Mouse (Mus musculus): ENCODE results near the gene Sars.

Sars gene

DNA sequence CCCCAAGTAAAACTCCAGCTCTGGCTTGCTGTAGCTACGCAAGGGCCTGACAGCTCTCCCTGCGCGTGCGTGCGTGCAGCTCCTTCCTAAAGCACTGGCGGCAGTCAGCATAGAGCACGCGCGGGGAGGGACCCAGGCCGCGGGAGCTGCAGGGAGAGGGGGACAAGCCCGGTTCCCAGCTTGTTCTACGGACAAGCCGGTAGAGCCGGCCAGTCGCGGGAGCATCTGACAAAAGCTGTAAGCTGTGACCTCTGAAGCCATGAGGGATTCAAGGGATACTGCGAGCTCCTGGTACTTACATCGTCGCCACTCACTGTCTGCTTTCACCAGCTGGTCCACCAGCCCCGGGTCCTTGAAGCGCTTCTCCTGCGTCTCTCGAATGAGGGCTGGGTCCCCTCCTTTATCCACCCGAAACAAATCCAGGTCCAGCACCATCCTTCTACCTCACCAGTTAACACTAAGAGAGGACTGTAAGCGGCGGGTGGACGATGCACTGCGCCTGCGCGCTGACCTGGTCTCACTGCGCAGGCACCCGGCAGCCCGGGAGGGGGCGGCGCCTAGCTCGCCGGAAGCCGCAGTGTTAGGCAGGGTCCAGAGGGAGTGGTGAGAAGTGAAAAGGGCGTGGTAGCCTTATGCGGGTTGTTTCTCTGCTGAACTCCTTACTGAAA, at the start of gene Sars:
Gene Sars (minus strand): TSS at position 512 of the 668 bp plus-strand sequence.
- in situ Hi-C loops (cut with MseI, MboI), result no loop called here

DNA sequence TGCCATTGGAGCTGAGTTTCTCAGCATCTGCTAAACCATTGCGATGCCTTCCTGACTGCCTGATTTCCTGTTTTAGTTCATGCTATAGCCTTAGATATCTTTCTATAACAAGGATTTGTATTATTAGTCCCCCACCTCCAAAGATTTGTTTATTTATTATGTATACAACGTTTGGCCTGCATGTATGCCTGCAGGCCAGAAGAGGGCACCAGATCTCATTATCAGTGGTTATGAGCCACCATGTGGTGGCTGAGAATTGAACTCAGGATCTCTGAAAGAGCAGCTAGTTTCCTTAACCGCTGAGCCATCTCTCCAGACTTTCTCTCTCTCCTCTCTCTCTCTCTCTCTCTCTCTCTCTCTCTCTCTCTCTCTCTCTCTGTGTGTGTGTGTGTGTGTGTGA, 45.0 kb upstream of the Sars start:
- in situ Hi-C loops (cut with MseI, MboI), result no loop called here

DNA sequence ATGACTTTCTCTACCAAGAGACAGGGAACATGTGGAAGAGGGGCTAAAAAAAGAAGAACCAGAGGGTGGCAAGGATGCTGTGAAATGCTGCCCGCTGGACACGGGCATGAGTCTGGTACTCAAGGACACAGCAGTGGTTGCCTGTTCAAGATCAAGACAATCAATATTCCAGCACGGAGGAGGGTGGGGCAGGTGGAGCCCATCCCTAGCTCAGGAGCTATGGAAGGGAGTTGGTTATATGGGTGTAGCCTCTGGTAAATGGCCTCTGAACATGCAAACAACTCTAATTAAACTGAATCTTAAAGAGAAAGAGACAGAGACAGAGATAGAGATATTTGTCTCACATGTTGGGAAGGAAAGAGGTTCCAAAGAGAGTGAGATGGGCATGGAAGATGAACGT, 39.7 kb upstream of the Sars start:
- in situ Hi-C loops (cut with MseI, MboI), result no loop called here

- in situ Hi-C loops (cut with MseI, MboI), result no loop called here
Measured at GRCm38 (mm10) chr3:108478800-108479199, 33.8 kb upstream of the Sars start.

GRCm38 (mm10) chr3:108476761-108477619, 32.0 kb upstream of the Sars start:
- in situ Hi-C loops (cut with MseI, MboI), result no loop called here

- in situ Hi-C loops (cut with MseI, MboI), result no loop called here
Measured at GRCm38 (mm10) chr3:108475496-108475895, 30.5 kb upstream of the Sars start.

DNA sequence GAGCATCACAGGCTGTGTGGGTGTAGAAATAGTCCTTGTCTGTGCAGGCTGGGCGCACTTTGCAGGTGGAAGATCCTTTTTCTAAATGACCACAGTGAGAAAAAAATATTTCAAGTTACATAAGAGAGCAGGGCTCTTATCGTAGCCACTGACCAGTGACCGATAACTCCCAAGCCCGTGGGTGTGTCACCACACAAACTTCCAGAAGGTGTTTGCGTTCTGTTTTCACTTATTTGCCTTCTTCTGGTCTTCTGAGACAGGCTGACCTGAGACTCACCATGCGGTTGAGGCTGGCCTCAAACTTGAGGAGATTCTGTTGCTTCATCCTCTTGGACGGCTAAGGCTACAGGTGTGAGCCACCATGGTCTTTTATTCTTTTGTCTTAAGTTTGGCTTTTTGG, 30.0 kb upstream of the Sars start:
- in situ Hi-C loops (cut with MseI, MboI), result no loop called here

- in situ Hi-C loops (cut with MseI, MboI), result no loop called here
Measured at GRCm38 (mm10) chr3:108467760-108468159, 22.8 kb upstream of the Sars start.

DNA sequence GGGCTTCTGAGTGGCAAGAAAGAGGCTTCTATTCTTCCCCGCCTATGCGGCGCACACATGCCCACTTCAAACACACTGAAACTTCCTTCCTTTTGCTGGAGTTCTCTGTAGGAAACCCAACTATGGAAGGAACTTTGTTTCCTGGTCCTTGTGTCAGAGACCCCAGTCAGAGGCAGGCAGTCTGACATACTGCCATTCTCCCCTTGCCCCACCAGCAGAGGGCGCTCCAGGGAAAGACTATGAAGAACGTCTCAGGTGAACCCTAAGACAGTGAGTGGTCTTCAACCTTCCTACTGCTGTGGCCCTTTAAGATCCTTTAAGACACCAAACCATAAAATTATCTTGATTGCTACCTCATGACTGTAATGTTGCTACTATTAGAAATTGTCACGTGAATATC, 21.4 kb upstream of the Sars start:
- in situ Hi-C loops (cut with MseI, MboI), result no loop called here

DNA sequence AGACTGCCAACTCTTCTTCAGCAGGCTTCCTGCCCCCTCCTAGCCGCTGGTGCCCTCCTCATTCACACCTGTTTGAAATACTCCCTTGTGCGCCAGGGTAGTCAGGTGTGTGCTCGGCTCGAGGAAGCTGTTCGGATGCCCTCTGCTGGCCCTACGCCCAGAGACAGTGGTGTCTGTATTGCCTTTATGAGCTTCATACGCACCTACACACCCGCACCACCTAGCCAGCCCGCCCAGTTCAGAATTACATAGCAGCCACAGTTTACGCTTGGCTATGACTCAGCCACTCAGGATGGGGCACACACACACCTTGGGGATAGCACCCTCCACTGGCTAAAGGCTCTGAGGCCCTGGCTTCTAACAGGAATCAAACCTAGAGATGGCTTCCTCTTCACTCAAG, 13.9 kb upstream of the Sars start:
- in situ Hi-C loops (cut with MseI, MboI), result no loop called here

- in situ Hi-C loops (cut with MseI, MboI), result no loop called here
Measured at GRCm38 (mm10) chr3:108458380-108458779, 13.4 kb upstream of the Sars start.

GRCm38 (mm10) chr3:108454172-108454571, 9.2 kb upstream of the Sars start:
- in situ Hi-C loops (cut with MseI, MboI), result no loop called here

DNA sequence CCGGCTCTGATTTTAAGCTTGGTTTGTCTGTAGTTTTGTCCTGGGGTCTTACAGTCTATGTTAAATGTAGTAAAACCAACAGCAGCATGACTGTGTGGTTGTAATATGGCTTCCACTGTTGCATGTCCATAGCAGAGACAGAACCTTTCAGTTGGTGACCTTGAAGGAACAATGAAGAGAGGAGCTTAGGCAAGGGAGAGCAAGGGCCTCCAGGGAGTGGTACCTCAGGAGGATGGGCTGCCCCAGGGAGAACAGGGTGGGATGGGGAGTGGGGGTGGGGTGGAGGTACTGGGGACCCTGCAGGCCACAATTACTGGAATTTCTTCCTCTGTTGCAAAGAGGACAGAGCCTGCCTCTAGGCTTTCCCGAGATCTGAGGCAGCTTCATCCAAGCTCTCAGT, 7.0 kb upstream of the Sars start:
- in situ Hi-C loops (cut with MseI, MboI), result no loop called here

DNA sequence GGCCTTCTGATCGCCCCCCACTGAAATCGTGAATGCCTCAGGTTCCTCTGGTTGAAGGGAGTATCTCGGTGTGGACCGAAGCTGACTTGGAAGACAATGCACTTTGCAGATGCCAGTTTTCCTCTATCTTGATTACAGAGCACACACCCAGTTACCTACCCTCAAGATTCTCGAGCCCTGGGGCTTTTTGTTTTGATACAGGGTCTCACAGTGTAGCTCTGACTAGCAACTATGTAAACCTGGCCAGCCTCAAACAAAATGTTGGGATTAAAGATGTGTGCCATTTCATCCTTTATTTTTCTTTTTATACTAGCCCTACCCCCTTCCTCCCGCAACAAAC, 327 bp upstream of the Sars start:
- in situ Hi-C loops (cut with MseI, MboI), result no loop called here

DNA sequence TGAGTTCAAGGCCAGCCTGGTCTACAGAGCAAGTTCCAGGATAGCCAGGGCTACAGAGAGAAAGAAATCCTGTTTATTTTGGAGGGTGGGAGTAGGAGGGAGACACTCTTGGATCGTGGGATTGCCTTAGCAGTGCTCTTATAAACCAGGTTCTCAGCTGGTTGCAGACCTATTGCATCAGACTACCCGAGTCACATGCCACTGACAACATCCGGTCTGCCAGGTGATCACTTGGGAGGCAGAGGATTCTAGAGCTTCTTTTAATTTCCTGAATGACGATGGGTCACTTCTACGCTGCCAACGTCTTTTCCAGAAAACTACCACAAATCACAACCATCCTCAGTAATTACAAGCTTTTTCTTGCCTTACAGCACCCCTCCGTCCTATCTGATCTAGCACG, 980 bp downstream of the Sars start:
- in situ Hi-C loops (cut with MseI, MboI), result no loop called here

GRCm38 (mm10) chr3:108436380-108436714, 8.7 kb downstream of the Sars start:
- in situ Hi-C loops (cut with MseI, MboI), result no loop called here

DNA sequence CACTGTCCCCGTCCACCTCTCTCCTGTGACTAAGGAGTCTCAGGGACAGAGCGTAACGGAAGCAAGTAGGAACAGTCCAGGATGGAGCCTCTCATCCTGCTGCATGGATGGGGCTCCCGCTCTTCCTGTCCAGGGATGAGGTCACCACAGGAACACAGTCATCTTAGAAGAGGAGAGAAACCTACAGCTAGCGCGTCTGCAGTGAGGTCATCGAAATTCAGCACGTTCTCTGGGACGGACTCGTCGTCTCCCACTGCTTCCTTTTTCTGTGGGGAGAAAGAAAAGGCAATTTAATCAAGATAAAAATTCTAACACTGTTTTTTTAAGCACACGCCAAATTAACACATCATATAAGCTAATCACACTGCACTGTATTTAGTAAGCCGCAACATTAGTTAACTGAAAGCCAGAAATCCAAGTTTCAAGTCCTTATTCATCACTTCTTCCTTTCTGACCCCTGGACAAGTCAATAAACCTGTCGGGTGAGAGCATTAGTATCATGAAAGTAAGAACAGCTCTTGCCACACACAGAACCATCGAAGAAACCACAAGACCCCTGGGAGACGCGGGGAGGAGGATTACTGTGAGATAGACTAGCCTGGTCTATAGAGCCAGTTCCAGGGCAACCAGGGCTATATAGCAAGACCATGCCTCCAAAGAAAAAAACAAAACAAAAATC, 9.2 kb downstream of the Sars start:
- in situ Hi-C loops (cut with MseI, MboI), result no loop called here

DNA sequence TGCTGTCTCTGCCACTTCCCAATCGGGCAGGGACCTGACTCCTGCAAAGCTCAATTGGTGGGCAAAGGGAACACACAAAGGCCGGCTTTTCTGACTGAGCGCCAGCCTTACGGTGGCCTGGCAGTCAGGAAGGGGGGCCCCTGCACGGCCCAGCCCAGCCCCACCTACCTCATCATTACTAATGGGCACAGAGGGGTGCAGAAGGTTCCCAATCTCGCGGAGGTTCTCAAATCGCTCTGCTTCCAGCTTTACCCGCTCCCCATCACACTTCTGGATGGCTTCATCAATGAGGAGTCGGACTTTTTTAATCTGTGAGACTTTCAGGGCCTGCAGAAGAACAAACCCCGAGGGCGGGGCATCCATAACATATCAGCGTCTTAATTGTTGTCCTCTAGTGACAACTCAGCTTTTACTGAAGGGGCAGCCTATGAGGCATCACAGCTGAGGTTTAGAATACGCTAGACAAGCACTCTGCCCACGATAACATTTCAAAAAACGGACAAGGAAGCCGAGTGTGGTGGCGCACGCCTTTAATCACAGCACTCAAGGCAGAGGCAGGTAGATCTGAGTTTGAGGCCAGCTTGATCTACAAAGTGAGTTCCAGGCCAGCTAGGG, 11.0 kb downstream of the Sars start:
- in situ Hi-C loops (cut with MseI, MboI), result no loop called here

DNA sequence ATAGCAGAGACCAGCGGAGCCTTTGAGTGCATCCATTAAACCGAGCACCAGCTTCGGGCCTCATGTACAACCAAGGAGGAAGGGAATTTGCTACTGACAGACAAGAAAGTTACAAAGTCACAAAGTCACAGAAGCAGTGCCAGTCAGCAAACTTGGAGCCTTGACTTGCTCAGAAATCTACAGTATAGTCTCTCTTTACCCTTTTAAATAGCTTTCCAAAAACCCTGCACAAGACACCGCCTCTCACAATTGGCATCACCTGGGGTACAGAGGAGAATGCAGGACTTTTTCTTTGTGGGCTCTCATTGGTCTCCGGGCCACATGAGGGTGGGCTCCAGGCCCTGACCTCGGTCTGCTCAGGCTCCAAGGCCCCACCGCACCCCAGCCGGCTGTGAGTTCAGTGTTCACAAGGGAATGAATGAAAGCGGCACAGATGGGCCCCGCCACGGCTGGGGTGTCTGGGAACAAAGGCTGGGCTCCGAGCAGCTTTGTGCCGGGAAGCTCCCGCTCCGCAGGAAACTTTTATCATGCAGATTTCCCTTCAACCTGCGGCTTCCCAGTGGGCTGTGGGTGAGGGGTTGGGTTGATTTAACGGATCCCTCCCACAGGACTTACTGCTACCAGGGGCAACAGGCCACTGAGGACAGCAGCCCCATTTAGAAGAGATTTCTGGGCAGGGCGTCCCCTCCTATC, 11.7 kb downstream of the Sars start:
- in situ Hi-C loops (cut with MseI, MboI), result no loop called here

DNA sequence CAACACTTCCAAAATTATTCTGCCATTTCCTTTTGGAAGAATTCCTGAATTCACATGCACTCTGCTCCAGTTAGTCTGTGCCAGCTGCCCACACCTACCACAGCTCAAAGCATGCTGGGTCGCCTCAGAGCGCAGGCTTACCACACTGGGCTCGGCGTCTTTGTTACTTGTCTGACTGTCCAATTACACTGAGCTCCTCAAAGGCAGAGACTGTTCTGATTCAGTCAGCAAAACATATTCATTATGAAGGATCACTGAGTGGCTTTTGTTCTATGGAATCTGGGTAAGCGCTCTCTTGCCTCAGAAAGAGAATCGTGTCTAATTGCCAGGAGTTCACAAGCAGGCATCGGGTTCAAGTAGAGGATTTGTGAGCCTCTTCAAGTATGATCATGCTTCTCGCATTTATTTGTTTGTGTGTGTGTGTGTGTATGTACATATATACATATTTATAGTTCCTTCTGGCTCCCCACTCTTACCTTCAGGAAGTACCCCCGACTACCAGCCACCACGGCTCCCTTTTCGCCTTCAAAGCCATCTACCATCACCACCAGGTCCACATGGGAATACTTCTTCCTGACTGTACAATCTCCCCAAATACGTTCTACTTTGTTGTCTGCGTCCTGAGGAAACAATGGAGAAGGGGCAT, 12.3 kb downstream of the Sars start:
- in situ Hi-C loops (cut with MseI, MboI), result no loop called here

GRCm38 (mm10) chr3:108425624-108426018, 19.4 kb downstream of the Sars start:
- in situ Hi-C loops (cut with MseI, MboI), result no loop called here
